Mouse (Mus musculus): Measurements from ENCODE around the gene Pecr.
"Not testable (repeated sequence)": the region's sequence is repeated elsewhere in the genome, so short reads cannot be mapped to it uniquely, and the experiment has no call there.

The Pecr gene

DNA sequence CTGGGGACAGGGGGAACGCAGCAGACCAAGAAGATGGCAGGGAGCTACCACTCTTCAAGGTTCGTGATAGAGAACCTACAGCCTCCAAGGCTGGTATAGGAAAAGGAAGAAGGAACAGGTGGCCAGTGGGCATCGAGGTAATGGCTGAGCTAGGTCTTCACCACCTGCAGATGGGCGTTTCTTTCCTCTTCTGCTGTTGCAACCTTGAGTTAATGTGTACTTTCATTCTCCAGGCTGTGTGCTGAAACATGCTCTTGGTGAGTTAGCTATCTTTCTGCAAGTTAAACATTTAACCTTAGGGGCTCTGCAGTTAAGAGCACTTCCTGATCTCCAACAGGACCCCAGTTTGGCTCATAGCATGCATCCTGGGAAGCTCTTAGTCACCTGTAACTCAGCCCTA, 3.8 kb upstream of the Pecr start:
- DNase-seq: no peak

DNA sequence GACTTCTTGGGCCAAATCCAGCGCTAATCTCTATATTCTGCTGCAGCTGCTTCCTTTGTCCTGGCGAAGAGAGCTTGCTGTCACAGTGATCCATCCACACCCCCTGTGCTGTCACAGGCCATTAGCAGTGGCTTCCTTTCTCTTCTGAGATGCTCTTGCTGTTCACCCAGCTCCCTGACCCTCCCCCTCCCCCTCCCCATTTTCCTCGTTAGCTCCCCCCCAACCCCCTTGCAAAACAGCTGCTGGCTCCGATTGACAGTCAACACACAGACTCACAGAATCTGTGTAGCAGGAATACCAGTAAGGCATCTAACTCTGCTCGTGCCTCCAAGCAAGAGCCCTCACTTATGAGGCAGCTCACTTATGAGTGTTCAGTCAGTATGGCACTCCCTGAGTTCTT, 2.8 kb upstream of the Pecr start:
- DNase-seq: no peak

- DNase-seq: no peak
These were observed 425 bp upstream of the Pecr start for GRCm38 (mm10) chr1:72284539-72284938.

DNA sequence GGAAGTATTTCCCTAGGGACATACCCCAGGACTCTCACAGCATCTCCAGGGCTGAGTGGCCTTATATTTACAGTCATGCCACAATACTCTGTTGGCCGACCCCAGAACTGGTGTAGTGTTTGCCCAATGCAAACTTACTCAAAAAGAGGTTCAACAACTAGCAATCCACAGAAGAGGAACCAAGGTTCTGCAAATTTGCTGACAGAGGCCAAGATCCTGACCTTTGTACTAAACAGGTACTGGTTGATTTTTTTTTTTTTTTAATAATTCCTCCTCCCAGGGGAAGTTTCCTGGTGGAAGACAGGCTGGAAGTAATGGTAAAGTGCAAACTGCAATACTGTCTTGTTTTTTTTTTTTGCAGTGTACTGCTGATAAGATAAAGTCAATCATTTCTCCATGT, 1.5 kb downstream of the Pecr start:
- DNase-seq: no peak

GRCm38 (mm10) chr1:72278085-72278484, 6.0 kb downstream of the Pecr start:
- DNase-seq: no peak

GRCm38 (mm10) chr1:72263099-72263498, 21.0 kb downstream of the Pecr start:
- DNase-seq: no peak

DNA sequence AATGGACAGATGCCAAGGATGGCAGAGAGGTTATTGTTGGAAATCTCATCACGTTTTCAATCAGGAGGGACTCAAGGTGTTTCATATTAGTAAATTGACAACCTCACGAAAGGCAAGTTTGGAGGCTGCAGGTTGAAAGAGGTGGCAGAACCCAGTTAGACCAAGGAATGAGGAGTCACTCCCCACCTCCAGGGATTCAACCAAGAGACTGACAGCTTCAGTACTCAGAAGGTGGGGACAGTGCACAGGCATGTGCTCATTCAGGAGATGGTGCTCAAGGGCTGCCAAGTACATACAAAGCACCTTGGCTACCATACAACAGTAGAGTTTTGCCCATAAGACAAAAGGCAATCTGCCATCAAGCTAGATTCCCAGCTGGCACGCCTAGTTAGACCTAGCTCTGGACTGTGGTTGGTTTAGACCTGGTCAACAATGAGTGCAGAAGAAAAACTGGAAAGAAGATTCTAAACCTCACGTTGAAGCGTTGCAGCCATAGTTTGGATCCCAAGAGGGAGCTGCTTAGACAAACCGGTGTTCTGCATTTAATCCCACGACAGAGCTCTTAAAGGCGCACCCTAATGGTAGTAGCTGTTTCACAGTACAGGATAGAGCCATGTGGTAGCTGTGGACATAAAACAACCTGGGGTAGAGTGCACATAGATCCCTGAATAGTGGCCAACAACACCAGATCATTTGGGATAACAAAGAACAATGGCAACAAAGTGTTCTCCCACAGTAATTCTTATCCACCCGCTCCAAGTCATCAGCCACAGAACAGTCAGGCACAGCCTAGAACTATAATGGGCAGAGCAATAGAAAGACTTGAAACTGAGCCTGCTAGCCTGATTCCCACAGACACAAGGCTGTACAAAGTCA, 27.5 kb downstream of the Pecr start:
- DNase-seq: no peak

DNA sequence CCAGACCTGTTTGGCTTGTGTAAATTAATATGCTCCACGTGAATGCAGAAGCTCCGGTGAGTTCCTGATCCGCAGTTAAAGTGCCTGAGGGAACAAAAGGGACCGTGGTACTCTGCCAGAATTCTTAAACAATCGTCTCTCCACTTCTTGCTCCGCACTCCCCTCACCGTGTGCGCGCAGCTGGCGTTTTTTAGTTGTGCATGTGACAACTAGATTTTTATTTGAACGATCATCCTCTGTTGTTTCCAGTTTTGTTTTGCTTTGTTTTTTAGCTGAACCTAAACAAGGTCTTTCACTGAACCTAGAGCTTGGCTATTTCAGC, 28.3 kb downstream of the Pecr start:
- DNase-seq: no peak

GRCm38 (mm10) chr1:72255062-72255853, 28.9 kb downstream of the Pecr start:
- DNase-seq: peak; percentile 51 to 59

- DNase-seq: peak; percentile 92 to 93
These were observed 29.5 kb downstream of the Pecr start for GRCm38 (mm10) chr1:72254545-72255061.

DNA sequence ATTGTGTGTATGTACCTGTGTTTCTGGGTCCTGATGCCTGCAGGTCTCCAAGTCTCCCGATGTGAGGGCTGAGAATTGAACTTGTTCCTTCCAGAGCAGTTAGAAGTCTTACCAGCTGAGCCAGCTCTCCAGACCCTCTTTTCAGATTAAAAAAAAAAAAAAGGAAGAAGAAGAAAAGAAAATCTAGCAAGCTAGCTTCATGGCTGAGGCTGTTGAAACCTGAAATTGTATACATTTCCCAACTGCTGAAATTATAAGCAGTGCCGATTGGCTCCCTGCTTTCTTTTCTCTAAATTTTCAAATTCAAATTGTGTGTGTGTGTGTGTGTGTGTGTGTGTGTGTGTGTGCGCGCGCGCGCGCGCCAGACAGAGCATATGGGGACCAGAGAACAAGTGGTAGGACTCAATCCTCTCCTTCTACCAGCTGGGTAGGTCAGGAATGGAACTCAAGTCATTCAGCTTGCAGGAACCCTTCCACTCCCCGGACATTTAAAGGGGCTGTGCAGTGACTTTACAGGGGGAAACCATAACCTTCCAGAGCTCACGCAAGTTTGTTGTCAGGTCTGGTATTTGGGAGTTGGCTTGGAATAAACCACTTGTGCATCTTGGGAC, 30.1 kb downstream of the Pecr start:
- DNase-seq: peak; percentile 14 to 26

DNA sequence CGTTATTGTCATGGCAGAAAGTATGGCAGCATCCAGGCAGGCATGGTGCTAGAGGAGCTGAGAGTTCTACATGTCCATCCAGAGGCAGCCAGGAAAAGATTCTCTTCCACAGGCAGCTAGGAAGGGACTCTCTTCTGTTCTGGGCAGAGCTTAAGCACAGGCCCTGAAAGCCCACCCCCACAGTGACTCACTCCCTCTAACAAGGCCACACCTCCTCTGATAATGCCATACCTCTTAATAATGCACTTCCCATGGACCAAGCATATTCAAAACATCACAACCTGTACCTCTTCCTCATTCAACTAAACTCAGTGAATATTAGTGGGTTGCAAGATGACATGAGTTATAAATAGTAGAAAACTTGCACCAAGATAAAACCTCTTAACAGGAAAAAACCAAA, 32.3 kb downstream of the Pecr start:
- DNase-seq: no peak

DNA sequence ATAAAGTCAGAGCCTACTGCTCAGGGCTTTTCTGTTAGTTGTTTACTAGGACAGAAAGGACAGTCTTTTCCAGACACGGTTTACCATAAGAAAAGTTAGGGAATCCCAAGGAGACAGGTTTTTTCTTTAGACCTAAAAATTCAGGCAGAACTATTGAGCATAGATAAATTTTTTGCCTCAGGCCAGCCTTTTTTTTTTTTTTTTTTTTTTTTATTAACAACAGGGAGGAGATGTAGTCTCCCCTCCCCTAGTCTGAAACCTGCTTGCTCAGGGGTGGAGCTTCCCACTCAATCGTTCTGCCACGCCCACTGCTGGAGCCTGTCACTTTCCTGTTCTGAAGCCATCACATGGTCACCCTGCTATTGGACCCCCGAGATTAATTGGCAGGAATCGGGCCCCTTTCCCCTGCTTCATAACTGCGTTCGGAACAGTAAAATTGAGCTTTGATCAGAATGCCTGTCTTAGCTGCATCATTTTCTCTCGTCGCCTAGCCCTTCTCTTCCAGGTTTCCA, 35.8 kb downstream of the Pecr start:
- not testable (repeated sequence) for DNase-seq

DNA sequence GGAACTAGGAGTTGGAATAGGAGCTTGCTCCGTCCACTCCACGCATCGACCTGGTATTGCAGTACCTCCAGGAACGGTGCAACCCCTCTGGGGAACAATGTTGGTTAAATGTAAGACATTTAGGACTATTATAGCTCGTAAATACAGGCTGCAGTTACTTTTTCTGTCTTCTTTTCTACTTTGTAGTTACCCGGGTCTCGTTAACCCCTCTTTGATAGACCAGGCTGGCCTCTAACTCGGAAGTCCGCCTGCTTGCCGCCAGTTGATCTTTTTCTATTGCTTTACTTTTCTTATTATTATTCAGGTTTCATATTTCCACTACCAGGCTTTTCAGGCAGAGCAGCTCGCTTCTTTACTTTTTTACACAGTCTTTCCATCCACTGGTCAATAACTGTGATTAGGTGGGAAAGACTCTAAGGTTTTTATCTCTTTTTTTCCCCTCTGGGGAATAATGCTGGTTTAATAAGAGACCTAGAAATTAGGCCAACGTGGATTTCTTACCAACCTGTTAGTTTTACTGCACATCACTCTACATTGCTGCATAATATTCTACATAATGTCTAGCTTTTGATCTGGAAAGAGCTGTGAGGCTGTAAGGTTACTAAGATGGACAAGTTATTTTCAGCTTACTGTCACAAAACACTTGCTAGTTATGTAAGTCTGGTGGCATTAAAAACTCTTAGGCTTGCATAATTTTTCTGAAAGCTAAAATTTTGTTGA, 39.6 kb downstream of the Pecr start:
- DNase-seq: no peak

GRCm38 (mm10) chr1:72243656-72244316, 40.3 kb downstream of the Pecr start:
- peak; percentile 96 to 97 for DNase-seq

GRCm38 (mm10) chr1:72242581-72243143, 41.5 kb downstream of the Pecr start:
- no peak for DNase-seq

DNA sequence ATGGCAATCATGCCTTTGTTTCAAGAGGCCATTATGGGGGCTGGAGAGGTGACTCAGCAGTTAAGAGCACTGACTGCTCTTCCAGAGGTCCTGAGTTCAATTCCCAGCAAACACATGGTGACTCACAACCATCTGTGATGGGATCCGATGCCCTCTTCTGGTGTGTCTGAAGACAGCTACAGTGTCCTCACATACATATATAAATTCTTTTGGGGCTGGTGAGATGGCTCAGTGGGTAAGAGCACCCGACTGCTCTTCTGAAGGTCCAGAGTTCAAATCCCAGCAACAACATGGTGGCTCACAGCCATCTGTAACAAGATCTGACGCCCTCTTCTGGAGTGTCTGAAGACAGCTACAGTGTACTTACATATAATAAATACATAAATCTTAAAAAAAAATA, 45.0 kb downstream of the Pecr start:
- DNase-seq: not testable (repeated sequence)

- DNase-seq: no peak
These were observed 46.0 kb downstream of the Pecr start for GRCm38 (mm10) chr1:72238016-72238580.

DNA sequence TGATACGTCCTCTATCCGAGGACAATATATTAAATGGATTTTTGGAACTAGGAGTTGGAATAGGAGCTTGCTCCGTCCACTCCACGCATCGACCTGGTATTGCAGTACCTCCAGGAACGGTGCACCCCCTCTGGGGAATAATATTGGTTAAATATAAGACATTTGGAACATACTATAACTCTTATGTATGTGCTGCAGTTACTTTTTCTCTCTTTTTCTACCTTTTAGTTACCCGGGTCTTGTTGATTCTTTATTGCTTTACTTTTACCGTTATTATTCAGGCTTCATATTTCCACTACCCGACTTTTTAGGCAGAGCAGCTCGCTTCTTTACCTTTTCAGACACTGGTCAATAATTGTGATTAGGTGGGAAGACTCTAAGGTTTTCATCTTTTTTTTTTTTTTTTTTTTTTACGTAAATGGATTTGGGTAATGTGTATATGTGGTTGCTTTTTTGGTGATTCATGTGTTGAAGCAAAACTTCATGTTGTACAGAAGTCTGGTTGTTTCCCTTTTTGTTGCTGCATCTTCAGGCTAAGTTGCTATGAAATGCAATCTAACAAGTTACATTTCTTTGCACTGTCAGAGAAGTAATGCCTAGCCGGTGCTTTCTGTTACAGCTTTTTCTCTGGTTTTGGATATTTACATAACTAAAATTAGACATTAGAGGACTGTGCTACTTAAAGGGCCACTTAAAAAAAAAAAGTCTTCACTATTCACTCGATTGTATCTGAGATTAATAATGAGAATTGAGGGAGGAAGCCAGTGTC, 46.9 kb downstream of the Pecr start:
- DNase-seq: no peak

GRCm38 (mm10) chr1:72236363-72237006, 47.6 kb downstream of the Pecr start:
- peak; percentile 76 to 82 for DNase-seq

Data from lung, postnatal 4 days (tissue).